Mouse (Mus musculus) lung, postnatal 14 days (tissue): ENCODE measurements around the gene Cd59b.
"Not testable (repeated sequence)": the region's sequence is repeated elsewhere in the genome, so short reads cannot be mapped to it uniquely, and the experiment has no call there.

Experiments
- DNase-seq: peaks from one replicate; pipeline ENCODE4 v3.0.0; 2021

Cd59b gene

GRCm38 (mm10) chr2:104068450-104068849 lies 1.2 kb upstream of the Cd59b start, which contains the start of gene Gm10799:
TSS of gene Gm10799 (minus strand) at chr2:104068550.
- DNase-seq, result not testable (repeated sequence)

GRCm38 (mm10) chr2:104078285-104078684 lies 8.6 kb downstream of the Cd59b start:
- DNase-seq, result not testable (repeated sequence)

- DNase-seq, result not testable (repeated sequence)
These were observed 11.9 kb downstream of the Cd59b start for GRCm38 (mm10) chr2:104081436-104082050.

- no peak for DNase-seq
These were observed 12.8 kb downstream of the Cd59b start for GRCm38 (mm10) chr2:104082474-104082873.

GRCm38 (mm10) chr2:104084027-104084426 lies 14.4 kb downstream of the Cd59b start:
- not testable (repeated sequence) for DNase-seq

- not testable (repeated sequence) for DNase-seq
These were observed 17.9 kb downstream of the Cd59b start for GRCm38 (mm10) chr2:104087562-104087961.

- DNase-seq, result no peak
These were observed 23.7 kb downstream of the Cd59b start for GRCm38 (mm10) chr2:104093305-104093704.

- DNase-seq, result peak; percentile 80
These were observed 26.1 kb downstream of the Cd59b start, which contains the start of gene Cd59a for GRCm38 (mm10) chr2:104095741-104096213. TSS of gene Cd59a (plus strand) at chr2:104095801.

GRCm38 (mm10) chr2:104096256-104096655 lies 26.6 kb downstream of the Cd59b start:
- DNase-seq, result no peak

GRCm38 (mm10) chr2:104096796-104097195 lies 27.1 kb downstream of the Cd59b start:
- not testable (repeated sequence) for DNase-seq

- DNase-seq, result not testable (repeated sequence)
These were observed 27.7 kb downstream of the Cd59b start for GRCm38 (mm10) chr2:104097396-104097795.

- DNase-seq, result no peak
These were observed 29.0 kb downstream of the Cd59b start for GRCm38 (mm10) chr2:104098529-104099230.

- no peak for DNase-seq
These were observed 29.6 kb downstream of the Cd59b start for GRCm38 (mm10) chr2:104099231-104099585.

- DNase-seq, result no peak
These were observed 30.3 kb downstream of the Cd59b start for GRCm38 (mm10) chr2:104099946-104100345.

GRCm38 (mm10) chr2:104104800-104105199 lies 35.2 kb downstream of the Cd59b start:
- DNase-seq, result no peak

- DNase-seq, result not testable (repeated sequence)
These were observed 39.4 kb downstream of the Cd59b start for GRCm38 (mm10) chr2:104109021-104109420.

- no peak for DNase-seq
These were observed 39.9 kb downstream of the Cd59b start for GRCm38 (mm10) chr2:104109528-104109927.

- no peak for DNase-seq
These were observed 40.4 kb downstream of the Cd59b start for GRCm38 (mm10) chr2:104110031-104110430.

GRCm38 (mm10) chr2:104111170-104111797 lies 41.6 kb downstream of the Cd59b start:
- not testable (repeated sequence) for DNase-seq

- not testable (repeated sequence) for DNase-seq
These were observed 43.9 kb downstream of the Cd59b start for GRCm38 (mm10) chr2:104113563-104113962.

- DNase-seq, result no peak
These were observed 45.2 kb downstream of the Cd59b start for GRCm38 (mm10) chr2:104114898-104115297.

- not testable (repeated sequence) for DNase-seq
These were observed 47.5 kb downstream of the Cd59b start for GRCm38 (mm10) chr2:104117173-104117572.

GRCm38 (mm10) chr2:104119097-104119496 lies 49.4 kb downstream of the Cd59b start:
- DNase-seq, result no peak

GRCm38 (mm10) chr2:104120312-104120711 lies 50.7 kb downstream of the Cd59b start:
- no peak for DNase-seq
